Mouse (Mus musculus): ENCODE results near the gene Ankib1. TPM values are rescaled to one million over a fixed set of nuclear protein-coding genes. Genes with fewer than 3 reads are reported as not detected.
A peak's percentile ranks its signal among the peaks of the same experiment; 100 is the strongest.

Ankib1 gene
- total and polyA plus RNA-seq, 3 experiments = 10.5 to 90.4 (median 58.5) TPM

DNA sequence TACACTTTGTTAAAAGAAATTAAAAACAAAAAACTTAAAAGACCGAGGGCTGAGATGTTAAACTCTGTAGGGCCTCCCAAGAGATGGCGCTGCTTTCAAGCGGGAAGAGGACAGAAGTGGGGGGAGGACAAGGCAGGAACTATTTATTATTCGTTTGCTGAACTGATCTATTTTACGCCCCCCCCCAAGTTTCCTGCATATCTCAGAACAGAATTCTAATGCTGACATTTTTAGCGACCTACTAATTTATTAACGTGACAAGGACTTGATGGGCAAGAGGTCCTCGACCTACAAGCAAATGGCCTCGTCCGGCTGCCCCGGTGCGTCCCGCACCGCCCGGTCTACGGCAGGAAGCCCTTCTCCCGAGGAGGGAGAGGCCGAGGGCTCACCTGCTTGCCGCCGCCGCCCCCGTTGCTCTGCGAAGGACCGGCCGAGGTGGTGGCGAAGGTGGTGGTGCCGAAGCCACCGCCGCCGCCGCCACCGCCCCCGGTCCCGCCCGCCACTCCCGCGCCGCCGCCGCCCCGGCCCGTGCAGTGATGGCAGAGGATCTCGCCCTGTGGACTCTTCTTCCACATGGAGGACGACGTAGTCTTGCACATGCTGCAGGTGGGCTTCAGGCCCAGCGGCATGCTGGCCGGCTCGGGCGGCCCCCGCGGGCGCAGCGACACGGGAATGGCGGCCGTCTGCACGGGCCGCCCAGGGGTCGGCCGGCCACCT, 155.6 kb downstream of the Ankib1 start:
- peak; percentile 73 for DNase-seq

DNA sequence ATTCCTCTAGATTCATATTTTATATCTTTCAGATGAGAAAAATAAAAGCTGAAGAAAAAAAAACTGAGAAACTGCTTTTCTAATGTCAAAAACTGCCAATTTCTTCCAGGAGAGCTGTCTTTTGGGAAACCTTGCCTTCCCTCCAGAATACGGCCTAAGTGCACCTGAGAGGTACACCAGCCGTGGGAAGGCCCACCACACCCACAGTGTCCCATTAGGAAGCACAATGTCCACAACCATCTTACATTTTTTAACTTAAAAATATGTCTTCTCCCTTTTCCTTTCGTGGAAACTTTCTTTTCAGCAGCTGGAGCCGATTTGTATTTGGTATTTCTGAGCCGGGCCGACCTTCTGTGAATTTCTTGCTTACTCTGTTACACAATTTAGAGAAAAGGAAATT, 156.2 kb downstream of the Ankib1 start:
- no peak for DNase-seq

DNA sequence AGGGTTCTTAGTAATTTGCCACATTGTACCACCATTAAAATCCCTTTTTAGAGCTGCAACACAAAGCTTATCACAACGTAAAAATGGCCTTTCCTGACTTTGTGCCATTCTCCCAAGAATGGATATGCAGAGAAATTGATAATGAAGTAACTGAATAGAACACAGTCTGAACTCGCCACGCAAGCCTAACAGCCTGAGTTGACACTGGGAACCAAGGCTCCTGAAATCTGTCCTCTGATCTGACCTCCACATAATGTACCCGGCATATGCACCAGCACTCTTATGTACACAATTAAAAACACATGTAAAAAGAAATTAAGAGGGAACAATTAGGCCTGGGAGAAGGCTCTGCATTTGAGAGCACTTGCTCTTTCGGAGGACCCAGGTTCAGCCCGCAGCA, 157.4 kb downstream of the Ankib1 start:
- DNase-seq = no peak

DNA sequence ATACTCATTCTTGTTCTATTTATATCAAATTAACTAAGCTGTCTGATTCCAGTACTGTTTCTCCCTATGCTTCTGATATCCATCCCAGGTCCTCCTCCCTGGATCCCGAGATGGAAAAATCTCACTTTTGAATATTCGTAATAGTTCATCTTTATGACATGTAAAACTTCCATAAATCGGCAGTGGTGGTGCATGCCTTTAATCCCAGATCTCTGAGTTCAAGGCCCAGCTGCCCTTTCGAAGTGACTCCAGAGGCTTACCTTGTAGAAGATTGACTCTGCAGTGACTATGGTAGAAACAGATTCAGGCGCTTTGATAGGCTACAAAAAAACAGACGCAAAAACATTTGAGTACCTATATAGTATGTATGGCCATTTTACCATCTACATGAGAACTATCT, 158.1 kb downstream of the Ankib1 start:
- DNase-seq = peak; percentile 22

Small RNA genes within 50 kb of the gene (microRNA-seq; reads per million reads assigned to microRNA genes)
- 0 reads per million in 2 experiments for gene Gm22926
- gene Gm26238 = 0 reads per million in 2 experiments

Other genes with a start within 250 kb of the Ankib1 start
- 1 to 10 TPM; 1.5 to 2.9 TPM for gene 1700109H08Rik, start 231.4 kb downstream of the Ankib1 start, total RNA-seq (2021)
- gene 1700109H08Rik, start 231.4 kb downstream of the Ankib1 start, polyA plus RNA-seq (2012; rRNA removed) = 1.2 and 1.9 TPM in 2 replicates
- gene Pex1, start 206.9 kb downstream of the Ankib1 start, total RNA-seq (2021) = 10 to 100 TPM; 20.9 to 43.1 TPM
- 6.0 and 8.9 TPM in 2 replicates for gene Pex1, start 206.9 kb downstream of the Ankib1 start, polyA plus RNA-seq (2012; rRNA removed)
- 1 to 10 TPM; 8.8 to 9.4 TPM for gene Rbm48, start 206.3 kb downstream of the Ankib1 start, total RNA-seq (2021)
- 2.0 and 2.8 TPM in 2 replicates for gene Rbm48, start 206.3 kb downstream of the Ankib1 start, polyA plus RNA-seq (2012; rRNA removed)
- gene Tmbim7, start 151.7 kb downstream of the Ankib1 start, total RNA-seq (2021) = not detected
- not detected in 2 replicates for gene Tmbim7, start 151.7 kb downstream of the Ankib1 start, polyA plus RNA-seq (2012; rRNA removed)
- 100 to 1,000 TPM; 161 to 197 TPM for gene Gatad1, start 145.7 kb downstream of the Ankib1 start, total RNA-seq (2021)
- gene Gatad1, start 145.7 kb downstream of the Ankib1 start, polyA plus RNA-seq (2012; rRNA removed) = 93.7 and 114 TPM in 2 replicates
- 10 to 100 TPM; 41.9 to 55.7 TPM for gene Krit1, start 259 bp upstream of the Ankib1 start, total RNA-seq (2021)
- gene Krit1, start 259 bp upstream of the Ankib1 start, polyA plus RNA-seq (2012; rRNA removed) = 2.7 and 3.2 TPM in 2 replicates
- gene Lrrd1, start 42.2 kb upstream of the Ankib1 start, total RNA-seq (2021) = under 1 TPM; 0.17 to 0.20 TPM
- gene Lrrd1, start 42.2 kb upstream of the Ankib1 start, polyA plus RNA-seq (2012; rRNA removed) = 0.21 and 0.39 TPM in 2 replicates
- gene Mterf1a, start 91.0 kb upstream of the Ankib1 start, total RNA-seq (2021) = 1 to 10 TPM; 6.6 to 7.8 TPM
- gene Mterf1a, start 91.0 kb upstream of the Ankib1 start, polyA plus RNA-seq (2012; rRNA removed) = 0.17 and 0.41 TPM in 2 replicates
- 10 to 100 TPM; 61.9 to 78.5 TPM for gene Akap9, start 125.1 kb upstream of the Ankib1 start, total RNA-seq (2021)
- gene Akap9, start 125.1 kb upstream of the Ankib1 start, polyA plus RNA-seq (2012; rRNA removed) = 14.4 and 18.3 TPM in 2 replicates